Mouse (Mus musculus) erythroblast, embryonic 14.5 days (primary cell): ENCODE data around the gene Gm12166.

ENCODE experiments used
- GATA1 ChIP-seq: IDR thresholded peaks from 2 replicates; pipeline ENCODE4 v1.6.1; 2012; ENCODE audit warnings: low read length, inconsistent platforms, mixed read lengths
- TAL1 ChIP-seq: IDR thresholded peaks from 3 replicates; pipeline ENCODE4 v1.6.1; 2012; ENCODE audit warnings: low read length, inconsistent platforms, mixed read lengths

GRCm38 (mm10) chr11:46064767-46065166, 12.6 kb upstream of the Gm12166 start:
- TF ChIP-seq GATA1 (no peak), TAL1 (no peak)
